Mouse (Mus musculus): ENCODE results near the gene Rbfox2. TPM values are rescaled to one million over a fixed set of nuclear protein-coding genes. Genes with fewer than 3 reads are reported as not detected.

Rbfox2 gene
- total and polyA plus RNA-seq, 2 experiments from 2014 or later = 135 to 470 TPM

DNA sequence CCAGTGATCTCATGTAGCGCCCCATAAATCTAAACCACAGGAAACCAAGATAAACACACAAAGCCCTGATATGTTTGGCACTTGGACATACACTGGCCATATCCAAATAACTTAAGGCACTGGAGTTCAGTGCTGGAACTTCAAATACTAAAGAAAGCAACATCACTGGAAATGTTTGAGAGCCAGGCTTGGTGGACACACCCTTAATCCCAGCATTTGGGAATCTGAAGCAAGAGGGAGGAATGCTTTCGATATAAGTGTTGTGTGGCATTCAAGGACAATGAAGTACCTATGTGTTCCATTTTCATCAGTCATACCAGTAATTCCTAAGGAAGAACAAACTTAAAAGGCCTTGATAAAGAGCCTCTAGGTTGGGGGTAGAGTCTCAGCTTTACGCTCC, 13.3 kb downstream of the Rbfox2 start:
- no peaks in the 10 kb centered on the region for H3K4me1 ChIP-seq (ENCODE audit: insufficient read depth)
- H3K4me2 ChIP-seq (ENCODE audit: low read depth) = no peak overlapping the region
- H3K27ac ChIP-seq (ENCODE audit: low read depth, low read length) = no peak overlapping the region
- no peaks in the 10 kb centered on the region for H3K27me3 ChIP-seq (ENCODE audit: insufficient read depth, low read length)
- DNase-seq = no peak
- 92% methylated on average over 3 of the region's 3 CpGs for WGBS
- H3K9me3 ChIP-seq (ENCODE audit: low read length) = no peaks in the 10 kb centered on the region
- ATAC-seq = no peak
- H3K36me3 ChIP-seq (ENCODE audit: insufficient read depth) = no peaks in the 10 kb centered on the region
- no peak for TF ChIP-seq CTCF (IDR thresholded peaks at IDR 0.05; ENCODE audit: low read depth)
- H3K9ac ChIP-seq = no peak overlapping the region
- H3K4me3 ChIP-seq (ENCODE audit: low read depth, low read length) = no peak overlapping the region

DNA sequence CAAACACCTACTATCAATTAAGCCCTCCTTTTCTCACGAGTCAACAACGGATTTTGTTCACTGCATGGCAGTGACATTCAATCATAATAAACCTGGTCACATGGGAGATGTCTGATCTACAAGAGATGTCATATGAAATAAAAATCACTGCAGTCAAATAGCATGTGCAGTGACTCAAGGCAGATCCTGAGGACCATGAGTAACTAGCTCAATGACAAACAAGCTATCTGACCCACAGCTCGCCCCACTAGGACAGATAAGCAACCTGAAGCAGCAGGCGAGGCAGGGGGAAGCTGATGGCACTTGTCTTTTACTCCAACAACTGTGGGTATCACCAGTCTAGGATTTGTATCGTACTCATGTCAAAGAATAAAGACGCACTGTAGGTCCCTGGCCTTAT, 14.4 kb downstream of the Rbfox2 start:
- Histone ChIP-seq H3K4me1 (ENCODE audit: insufficient read depth) (no peaks in the 10 kb centered on the region), H3K4me3 (ENCODE audit: low read depth, low read length) (no peak overlapping the region), H3K27me3 (ENCODE audit: insufficient read depth, low read length) (no peaks in the 10 kb centered on the region), H3K9ac (no peak overlapping the region), H3K9me3 (ENCODE audit: low read length) (no peaks in the 10 kb centered on the region), H3K27ac (ENCODE audit: low read depth, low read length) (no peak overlapping the region), H3K4me2 (ENCODE audit: low read depth) (no peak overlapping the region), H3K36me3 (ENCODE audit: insufficient read depth) (no peaks in the 10 kb centered on the region)
- DNase-seq = no peak
- no peak for ATAC-seq
- no peak for TF ChIP-seq CTCF (IDR thresholded peaks at IDR 0.05; ENCODE audit: low read depth)
- 75% methylated on average over 6 of the region's 6 CpGs for WGBS

DNA sequence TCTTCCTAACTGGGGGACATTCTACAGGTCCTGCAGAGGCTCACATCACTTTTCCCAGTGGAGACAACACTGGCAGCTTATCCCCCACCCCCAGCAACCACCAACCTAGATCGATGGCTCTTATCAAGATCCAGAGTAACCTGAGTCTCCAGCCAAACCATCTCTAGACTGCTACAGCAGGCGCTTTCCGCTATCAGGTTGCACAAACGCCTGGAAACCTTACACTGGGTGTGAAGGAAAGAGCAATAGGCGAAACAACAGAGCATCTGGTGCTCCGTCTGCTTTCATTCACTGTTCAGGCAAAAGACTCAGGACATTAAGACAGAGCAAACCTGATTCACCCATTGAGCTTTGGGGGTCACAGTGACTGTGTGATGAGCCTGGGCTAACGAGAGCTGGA, 15.3 kb downstream of the Rbfox2 start:
- no peak overlapping the region for H3K4me3 ChIP-seq (ENCODE audit: low read depth, low read length)
- no peaks in the 10 kb centered on the region for H3K36me3 ChIP-seq (ENCODE audit: insufficient read depth)
- H3K9ac ChIP-seq = no peak overlapping the region
- no peaks in the 10 kb centered on the region for H3K27me3 ChIP-seq (ENCODE audit: insufficient read depth, low read length)
- TF ChIP-seq CTCF (IDR thresholded peaks at IDR 0.05; ENCODE audit: low read depth) = no peak
- H3K27ac ChIP-seq (ENCODE audit: low read depth, low read length) = no peak overlapping the region
- no peak overlapping the region for H3K4me2 ChIP-seq (ENCODE audit: low read depth)
- WGBS = 54% methylated on average over 7 of the region's 7 CpGs
- no peak for DNase-seq
- H3K4me1 ChIP-seq (ENCODE audit: insufficient read depth) = no peaks in the 10 kb centered on the region
- no peaks in the 10 kb centered on the region for H3K9me3 ChIP-seq (ENCODE audit: low read length)
- ATAC-seq = no peak

DNA sequence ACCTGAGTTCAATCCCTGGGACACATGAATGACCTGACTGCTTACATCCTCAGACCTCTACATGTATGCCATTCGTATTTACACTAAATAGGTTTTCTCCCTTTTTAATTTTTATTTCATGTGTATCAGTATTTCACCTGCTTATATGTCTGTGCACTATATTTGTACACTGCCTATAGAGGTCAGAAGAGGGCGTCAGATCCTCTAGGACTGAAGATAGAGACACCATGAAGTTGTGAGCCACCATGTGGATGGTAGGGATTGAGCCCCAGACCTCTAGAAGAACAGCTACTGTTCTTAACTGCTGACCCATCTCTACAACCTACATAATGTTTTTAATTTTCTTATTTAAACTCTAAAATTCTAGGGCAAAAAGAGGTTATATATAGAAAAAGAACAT, 16.5 kb downstream of the Rbfox2 start:
- DNase-seq (no peak), ATAC-seq (no peak)
- Histone ChIP-seq H3K9me3 (ENCODE audit: low read length) (no peaks in the 10 kb centered on the region), H3K4me3 (ENCODE audit: low read depth, low read length) (no peak overlapping the region), H3K27me3 (ENCODE audit: insufficient read depth, low read length) (no peaks in the 10 kb centered on the region), H3K4me2 (ENCODE audit: low read depth) (no peak overlapping the region), H3K27ac (ENCODE audit: low read depth, low read length) (no peak overlapping the region), H3K9ac (no peak overlapping the region), H3K36me3 (ENCODE audit: insufficient read depth) (no peaks in the 10 kb centered on the region), H3K4me1 (ENCODE audit: insufficient read depth) (no peaks in the 10 kb centered on the region)
- 74% methylated on average over 2 of the region's 2 CpGs for WGBS
- TF ChIP-seq CTCF (IDR thresholded peaks at IDR 0.05; ENCODE audit: low read depth) = no peak

DNA sequence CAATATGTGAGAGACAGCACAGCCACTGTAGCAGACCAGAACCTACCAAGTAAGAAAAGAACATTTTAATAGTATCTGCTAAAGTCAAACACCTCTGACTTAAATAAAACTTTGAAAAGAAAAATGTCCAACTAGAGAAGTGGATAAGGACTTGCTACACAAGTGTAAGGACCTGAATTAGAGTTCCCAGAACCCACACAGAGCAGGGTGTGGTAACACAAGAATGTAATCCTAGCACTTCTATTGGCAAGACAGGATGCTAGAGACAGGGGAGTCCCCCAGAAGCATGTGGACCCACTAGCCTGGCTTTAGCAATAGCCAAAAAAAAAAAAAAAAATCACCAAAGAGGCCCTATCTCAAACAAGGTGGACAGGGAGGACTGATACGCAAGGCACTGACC, 26.7 kb downstream of the Rbfox2 start:
- Histone ChIP-seq H3K4me2 (ENCODE audit: low read depth) (no peak overlapping the region), H3K9ac (no peak overlapping the region), H3K9me3 (ENCODE audit: low read length) (no peaks in the 10 kb centered on the region), H3K36me3 (ENCODE audit: insufficient read depth) (no peaks in the 10 kb centered on the region), H3K27me3 (ENCODE audit: insufficient read depth, low read length) (no peaks in the 10 kb centered on the region), H3K4me1 (ENCODE audit: insufficient read depth) (0 out of 2 replicates have a peak, but pooled peaks cover 5% of the 10 kb centered on the region), H3K27ac (ENCODE audit: low read depth, low read length) (no peak overlapping the region), H3K4me3 (ENCODE audit: low read depth, low read length) (no peak overlapping the region)
- no peak for ATAC-seq
- DNase-seq = no peak
- TF ChIP-seq CTCF (IDR thresholded peaks at IDR 0.05; ENCODE audit: low read depth) = no peak
- WGBS = 97% methylated on average over 1 of the region's 1 CpGs

DNA sequence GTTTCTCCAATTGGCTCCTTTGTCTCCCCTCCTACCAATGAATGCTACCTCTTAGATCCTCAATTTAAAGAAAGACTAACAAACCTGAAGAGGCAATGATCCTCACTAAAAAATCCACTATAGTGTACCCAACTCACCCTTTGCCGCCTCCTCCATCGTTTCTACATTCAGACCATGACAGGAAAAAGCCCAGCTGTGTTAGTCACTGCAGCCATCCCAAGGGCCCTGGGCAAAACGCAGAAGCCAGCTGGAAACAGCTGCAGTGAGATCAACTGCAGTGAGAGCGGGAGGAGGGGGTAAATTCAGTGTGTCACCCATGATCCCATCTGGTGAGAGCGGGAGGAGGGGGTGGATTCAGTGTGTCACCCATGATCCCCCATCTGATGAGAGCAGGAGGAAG, 28.0 kb downstream of the Rbfox2 start:
- 73% methylated on average over 5 of the region's 5 CpGs for WGBS

DNA sequence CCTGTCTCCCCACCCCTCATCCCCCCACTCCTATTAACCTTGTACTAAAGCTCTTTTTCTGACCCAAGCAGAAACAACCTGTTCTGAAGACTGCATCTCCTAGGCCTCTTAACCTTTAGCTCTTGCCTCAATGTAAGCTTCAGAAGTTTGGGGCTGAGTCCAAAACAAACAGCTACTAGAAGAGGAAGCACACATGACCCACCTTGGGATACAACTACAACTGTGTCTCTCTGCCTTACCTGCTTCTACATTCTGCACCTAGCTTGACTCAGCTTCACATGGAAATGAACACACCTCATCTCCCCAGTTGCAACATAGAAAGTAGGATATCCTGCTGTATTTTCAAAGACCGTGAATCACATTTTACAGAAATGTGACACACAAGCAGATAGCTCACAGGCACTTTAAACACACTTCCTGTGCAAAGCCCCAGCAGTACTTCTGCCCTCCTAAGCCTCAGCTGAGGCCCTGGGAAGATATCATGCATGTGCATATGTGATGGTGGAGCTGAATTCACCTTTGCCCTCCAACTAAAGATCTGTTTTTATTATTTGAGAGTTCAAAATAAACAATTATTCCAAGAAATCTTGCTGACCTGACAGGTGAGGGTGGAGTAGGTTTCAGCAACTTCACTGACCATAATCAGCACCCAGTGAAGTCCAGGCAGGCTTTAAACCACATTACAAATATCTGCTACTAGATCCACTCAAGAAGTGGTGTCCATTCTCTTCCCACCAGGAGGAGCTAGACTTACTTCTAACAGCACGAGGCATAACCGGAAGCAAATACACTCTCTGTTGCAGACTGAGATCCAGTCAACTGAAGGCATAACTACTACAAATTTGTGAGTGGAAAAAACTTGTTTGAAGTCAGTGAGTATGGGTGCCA, 29.7 kb downstream of the Rbfox2 start:
- no peaks in the 10 kb centered on the region for H3K27me3 ChIP-seq (ENCODE audit: insufficient read depth, low read length)
- no peaks in the 10 kb centered on the region for H3K36me3 ChIP-seq (ENCODE audit: insufficient read depth)
- H3K27ac ChIP-seq (ENCODE audit: low read depth, low read length) = no peak overlapping the region
- WGBS = 64% methylated on average over 3 of the region's 3 CpGs
- DNase-seq (no peak), ATAC-seq (no peak)
- H3K9me3 ChIP-seq (ENCODE audit: low read length) = no peaks in the 10 kb centered on the region
- 0 out of 2 replicates have a peak, but pooled peaks cover 5% of the 10 kb centered on the region for H3K4me1 ChIP-seq (ENCODE audit: insufficient read depth)
- H3K4me3 ChIP-seq (ENCODE audit: low read depth, low read length) = no peak overlapping the region
- peak; percentile 64 for TF ChIP-seq CTCF (IDR thresholded peaks at IDR 0.05; ENCODE audit: low read depth)
- H3K9ac ChIP-seq = no peak overlapping the region
- H3K4me2 ChIP-seq (ENCODE audit: low read depth) = no peak overlapping the region

More for the DNA sequence above, 28.0 kb downstream of the Rbfox2 start:
- Histone ChIP-seq H3K36me3 (ENCODE audit: insufficient read depth) (no peaks in the 10 kb centered on the region), H3K4me3 (ENCODE audit: low read depth, low read length) (no peak overlapping the region), H3K27me3 (ENCODE audit: insufficient read depth, low read length) (no peaks in the 10 kb centered on the region), H3K9me3 (ENCODE audit: low read length) (no peaks in the 10 kb centered on the region), H3K9ac (no peak overlapping the region), H3K4me2 (ENCODE audit: low read depth) (no peak overlapping the region), H3K4me1 (ENCODE audit: insufficient read depth) (0 out of 2 replicates have a peak, but pooled peaks cover 5% of the 10 kb centered on the region), H3K27ac (ENCODE audit: low read depth, low read length) (no peak overlapping the region)
- TF ChIP-seq CTCF (IDR thresholded peaks at IDR 0.05; ENCODE audit: low read depth) = no peak
- DNase-seq = no peak
- no peak for ATAC-seq
